Mouse (Mus musculus) intestine, embryonic 14.5 days (tissue): ENCODE data around the gene Ubr4. TPM values are rescaled to one million over a fixed set of nuclear protein-coding genes. Genes with fewer than 3 reads are reported as not detected.

Experiments
- ATAC-seq: fragments of 200-750 bp; cut with Nextera tagmentation; replicated peaks from 2 replicates; pipeline ENCODE4 v1.8.0; 2017; ENCODE audit warnings: low read depth, moderate number of reproducible peaks, moderate TSS enrichment, moderate library complexity; ENCODE audit not compliant: low FRiP score, low TSS enrichment
- DNase-seq: peaks from one replicate; pipeline ENCODE4 v3.0.0-alpha.2; 2018; ENCODE audit warnings: low spot score
- H3K27ac ChIP-seq: fragments of 300-500 bp; sonication (generic); 2 replicates; pipeline ENCODE4 v1.5.1; 2014; ENCODE audit warnings: low read depth, mild to moderate bottlenecking, control low read depth
- H3K27me3 ChIP-seq: fragments of 300-500 bp; sonication (generic); replicated peaks from 2 replicates; pipeline ENCODE4 v1.6.1; 2014; ENCODE audit warnings: low read length, control low read depth; ENCODE audit not compliant: control insufficient read depth, insufficient read depth
- H3K36me3 ChIP-seq: fragments of 300-500 bp; sonication (generic); 2 replicates; pipeline ENCODE4 v1.6.1; 2014; ENCODE audit warnings: low read length, control low read depth; ENCODE audit not compliant: control insufficient read depth, insufficient read depth
- H3K4me1 ChIP-seq: fragments of 300-500 bp; sonication (generic); replicated peaks from 2 replicates; pipeline ENCODE4 v1.6.1; 2014; ENCODE audit warnings: low read length, control low read depth, mixed read lengths; ENCODE audit not compliant: control insufficient read depth, insufficient read depth
- H3K4me2 ChIP-seq: fragments of 300-500 bp; sonication (generic); 2 replicates; pipeline ENCODE4 v1.6.1; 2014; ENCODE audit warnings: low read length
- H3K4me3 ChIP-seq: fragments of 300-500 bp; sonication (generic); 2 replicates; pipeline ENCODE4 v1.5.1; 2014; ENCODE audit warnings: low read depth, low read length, control low read depth, mixed read lengths
- H3K9ac ChIP-seq: fragments of 300-500 bp; sonication (generic); 2 replicates; pipeline ENCODE4 v1.6.1; 2014; ENCODE audit warnings: mild to moderate bottlenecking, low read length
- H3K9me3 ChIP-seq: fragments of 300-500 bp; sonication (generic); 2 replicates; pipeline ENCODE4 v1.6.1; 2016; ENCODE audit warnings: low read length, control low read depth; ENCODE audit not compliant: control insufficient read depth
- WGBS: fragments of 180-500 bp; shearing (Covaris S2); extraction: QIAGEN DNeasy Blood & Tissue Kit; methylation state at CpG from one replicate; pipeline ENCODE4 v1.1.7; 2014; 5-methylcytosine and 5-hydroxymethylcytosine counted together
- polyA plus RNA-seq: library from polyadenylated mRNA; unstranded; fragments of >200 nt; fragmentation: Nextera tagmentation; extraction: Ambion mirVana; gene quantifications from 2 replicates; pipeline ENCODE4 v1.2.1, GENCODE M21; 2014

Gene Ubr4
- polyA plus RNA-seq, 1 experiment from 2014 or later: 76.6 TPM

DNA sequence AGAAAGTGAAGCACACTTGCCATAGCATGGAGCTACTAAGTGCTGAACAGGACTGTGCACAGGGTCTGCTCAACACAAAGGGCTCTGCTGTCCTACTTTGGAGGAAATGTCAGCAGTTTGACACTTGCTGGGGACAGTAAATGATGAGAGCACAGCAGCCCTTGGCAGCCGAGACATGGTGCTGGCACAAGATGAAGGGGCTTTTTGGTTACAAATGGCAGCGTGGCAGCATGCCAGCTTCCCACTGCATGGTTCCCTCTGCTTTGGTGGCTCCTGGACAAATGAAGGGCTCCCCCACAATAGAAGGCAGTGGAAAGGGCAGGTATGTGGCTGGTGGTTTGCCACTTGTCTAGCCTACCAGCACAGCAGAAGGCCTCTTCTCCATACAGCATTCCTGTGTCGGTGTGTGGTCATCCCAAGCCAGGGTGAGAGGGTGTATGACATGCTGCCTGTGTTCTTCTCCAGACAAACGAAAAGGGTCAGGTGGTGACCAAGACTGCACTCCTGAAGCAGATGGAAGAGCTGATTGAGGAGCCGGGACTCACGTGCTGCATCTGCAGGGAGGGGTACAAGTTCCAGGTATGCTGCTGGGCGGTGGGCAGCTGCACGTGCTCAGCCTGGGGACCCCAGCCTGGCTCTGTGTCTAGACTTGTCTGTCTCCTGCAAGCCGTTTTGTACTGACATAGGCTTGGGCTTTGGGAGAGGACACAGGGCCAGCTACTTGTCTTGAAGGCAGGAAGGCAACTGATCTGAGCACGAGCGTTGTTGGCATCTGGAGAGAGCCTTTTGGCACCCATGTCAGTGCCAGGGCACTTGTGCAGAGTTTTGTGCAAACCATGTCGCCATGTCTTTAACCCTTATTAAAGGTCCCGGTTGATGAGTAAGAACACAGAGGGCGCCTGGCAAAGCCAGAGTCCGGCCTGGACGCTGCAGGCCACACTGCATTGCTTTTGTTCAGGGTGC is 124.5 kb downstream of the Ubr4 start:
- peaks cover 98% of the 10 kb centered on the region for H3K36me3 ChIP-seq
- H3K9ac ChIP-seq: no peak overlapping the region
- H3K4me2 ChIP-seq: no peak overlapping the region
- H3K27me3 ChIP-seq: no peaks in the 10 kb centered on the region
- H3K9me3 ChIP-seq: no peaks in the 10 kb centered on the region
- no peak overlapping the region for H3K4me3 ChIP-seq
- H3K27ac ChIP-seq: no peak overlapping the region
- no peak for ATAC-seq
- H3K4me1 ChIP-seq: no peaks in the 10 kb centered on the region
- WGBS: 90% methylated on average over 16 of the region's 16 CpGs
- DNase-seq: no peak

DNA sequence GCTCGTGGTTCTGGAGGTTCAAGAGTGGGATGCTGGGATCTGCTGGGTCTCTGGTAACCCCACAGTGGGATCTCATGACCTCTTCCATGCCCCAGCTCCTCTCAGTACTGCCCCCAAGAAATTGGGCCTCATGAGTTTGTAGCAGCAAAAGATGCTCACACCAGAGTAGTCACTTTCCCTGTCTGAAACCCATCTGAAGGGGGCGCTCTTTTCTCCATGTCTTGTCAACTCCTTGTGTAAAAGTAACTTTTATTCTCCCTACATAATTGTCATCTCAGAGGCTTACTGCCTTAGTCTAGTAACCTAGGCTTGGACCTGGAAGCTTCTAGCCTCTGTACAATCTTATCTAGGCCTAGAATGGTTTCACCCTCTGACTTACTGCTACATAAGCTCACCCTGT is 125.6 kb downstream of the Ubr4 start:
- H3K36me3 ChIP-seq: peaks cover 98% of the 10 kb centered on the region
- DNase-seq (no peak), ATAC-seq (no peak)
- no peaks in the 10 kb centered on the region for H3K4me1 ChIP-seq
- no peaks in the 10 kb centered on the region for H3K9me3 ChIP-seq
- no peak overlapping the region for H3K9ac ChIP-seq
- no peak overlapping the region for H3K4me2 ChIP-seq
- H3K27ac ChIP-seq: no peak overlapping the region
- H3K27me3 ChIP-seq: no peaks in the 10 kb centered on the region
- H3K4me3 ChIP-seq: no peak overlapping the region
- 76% methylated on average over 2 of the region's 2 CpGs for WGBS

DNA sequence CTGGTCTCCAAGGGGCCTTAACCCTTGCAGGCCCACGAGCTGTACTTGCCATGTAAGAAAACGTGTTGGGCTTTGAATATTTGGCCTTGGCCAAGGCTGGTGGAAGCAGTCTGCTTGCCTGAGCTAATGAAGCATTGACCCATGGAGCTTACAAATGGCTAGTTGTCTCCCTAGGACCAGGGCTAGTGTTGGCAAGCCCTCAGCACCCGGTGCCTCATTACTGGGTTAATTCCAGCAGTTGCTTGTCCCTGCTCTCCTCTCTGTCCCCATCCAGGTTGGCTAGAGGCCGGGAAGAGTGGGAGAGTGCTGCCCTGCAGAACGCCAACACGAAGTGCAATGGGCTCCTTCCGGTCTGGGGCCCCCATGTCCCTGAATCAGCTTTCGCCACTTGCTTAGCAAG is 126.8 kb downstream of the Ubr4 start:
- H3K4me1 ChIP-seq: no peaks in the 10 kb centered on the region
- H3K4me3 ChIP-seq: no peak overlapping the region
- 91% methylated on average over 8 of the region's 8 CpGs for WGBS
- no peaks in the 10 kb centered on the region for H3K9me3 ChIP-seq
- peaks cover 98% of the 10 kb centered on the region for H3K36me3 ChIP-seq
- H3K4me2 ChIP-seq: no peak overlapping the region
- H3K27ac ChIP-seq: no peak overlapping the region
- no peak for DNase-seq
- no peaks in the 10 kb centered on the region for H3K27me3 ChIP-seq
- ATAC-seq: no peak
- H3K9ac ChIP-seq: no peak overlapping the region

DNA sequence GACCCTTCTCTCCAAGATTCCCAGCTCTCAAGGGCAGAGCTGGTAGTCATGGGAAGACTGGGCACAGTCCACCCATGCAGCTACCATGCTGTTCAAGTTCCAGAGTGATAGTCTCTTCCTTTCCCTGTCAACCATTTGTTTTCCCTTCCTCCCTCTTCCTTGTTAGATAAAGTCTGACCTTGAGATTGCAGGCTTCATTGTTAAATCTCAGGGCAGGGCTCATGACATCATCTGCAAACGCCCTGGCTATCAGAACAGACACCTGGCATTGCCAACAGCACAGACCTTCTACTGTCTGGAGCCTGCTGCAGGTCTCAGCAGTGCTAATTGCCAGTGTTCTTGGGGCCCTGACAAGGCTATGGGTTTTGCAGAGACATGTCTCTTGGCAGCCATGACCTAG is 129.0 kb downstream of the Ubr4 start:
- 65% methylated on average over 1 of the region's 1 CpGs for WGBS
- no peak overlapping the region for H3K9ac ChIP-seq
- no peak for DNase-seq
- H3K27me3 ChIP-seq: no peaks in the 10 kb centered on the region
- no peak overlapping the region for H3K4me2 ChIP-seq
- H3K4me3 ChIP-seq: no peak overlapping the region
- no peaks in the 10 kb centered on the region for H3K9me3 ChIP-seq
- H3K4me1 ChIP-seq: no peaks in the 10 kb centered on the region
- H3K36me3 ChIP-seq: peaks cover 95% of the 10 kb centered on the region
- H3K27ac ChIP-seq: 0 out of 2 replicates have a peak overlapping the region, but pooled peaks have one; percentile 51
- ATAC-seq: peak; percentile 68

DNA sequence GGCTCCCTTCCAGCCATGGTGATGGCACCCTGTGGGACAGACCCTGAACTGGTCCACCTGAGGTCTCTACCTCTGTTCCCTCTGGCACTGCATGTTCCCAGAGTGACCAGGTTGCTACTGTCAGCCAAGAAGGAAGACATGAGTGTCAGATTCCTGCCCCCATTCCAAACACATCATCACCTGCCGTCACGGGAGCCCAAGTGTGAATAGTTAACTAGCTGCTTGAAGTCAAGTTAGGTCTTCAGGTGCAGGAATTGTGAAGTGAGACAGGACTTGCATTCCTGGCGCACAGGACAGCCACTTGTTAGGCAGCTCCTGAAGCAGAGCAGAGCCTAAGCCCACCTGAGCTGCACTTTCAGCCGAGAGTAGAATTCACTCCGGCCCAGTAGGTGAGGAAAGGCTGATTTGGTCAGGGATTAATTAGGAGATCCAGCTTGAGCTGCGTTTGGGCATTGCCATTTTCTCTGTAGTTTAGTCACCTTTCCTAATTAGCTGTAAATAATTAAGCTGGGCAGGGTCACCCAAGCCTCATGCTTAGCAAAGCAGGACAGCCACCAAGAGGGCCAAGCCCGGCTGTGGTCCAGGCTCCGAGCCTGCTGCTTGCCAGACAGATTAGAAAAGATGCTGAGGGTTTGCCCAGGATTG is 131.2 kb downstream of the Ubr4 start:
- no peak overlapping the region for H3K4me3 ChIP-seq
- 88% methylated on average over 8 of the region's 8 CpGs for WGBS
- DNase-seq (no peak), ATAC-seq (no peak)
- no peak overlapping the region for H3K4me2 ChIP-seq
- H3K36me3 ChIP-seq: peaks cover 96% of the 10 kb centered on the region
- no peaks in the 10 kb centered on the region for H3K9me3 ChIP-seq
- no peak overlapping the region for H3K9ac ChIP-seq
- H3K27me3 ChIP-seq: no peaks in the 10 kb centered on the region
- no peak overlapping the region for H3K27ac ChIP-seq
- H3K4me1 ChIP-seq: no peaks in the 10 kb centered on the region

DNA sequence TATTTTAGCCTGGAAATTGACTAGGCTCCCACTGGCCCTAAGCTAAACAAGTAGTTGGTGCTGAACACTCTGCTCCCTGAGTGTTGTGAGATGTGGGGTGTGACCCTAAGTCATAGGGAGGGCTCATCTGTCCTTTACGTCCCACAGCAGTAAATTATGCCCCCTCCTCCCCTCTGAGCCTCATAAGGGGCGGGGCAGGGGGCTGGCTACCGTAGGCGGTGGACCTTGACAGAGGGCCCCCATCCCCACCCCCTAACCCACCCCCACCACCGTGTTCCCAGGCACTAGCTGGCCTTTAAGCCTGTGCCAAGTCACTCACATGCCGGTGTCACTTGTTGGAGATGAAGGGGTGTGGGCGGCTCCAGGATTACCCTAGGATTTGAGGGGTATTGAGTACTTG is 132.1 kb downstream of the Ubr4 start:
- H3K36me3 ChIP-seq: peaks cover 96% of the 10 kb centered on the region
- H3K9ac ChIP-seq: no peak overlapping the region
- no peak overlapping the region for H3K4me3 ChIP-seq
- 73% methylated on average over 7 of the region's 7 CpGs for WGBS
- H3K27me3 ChIP-seq: no peaks in the 10 kb centered on the region
- no peak for ATAC-seq
- no peaks in the 10 kb centered on the region for H3K4me1 ChIP-seq
- H3K9me3 ChIP-seq: no peaks in the 10 kb centered on the region
- DNase-seq: no peak
- no peak overlapping the region for H3K4me2 ChIP-seq
- H3K27ac ChIP-seq: no peak overlapping the region

DNA sequence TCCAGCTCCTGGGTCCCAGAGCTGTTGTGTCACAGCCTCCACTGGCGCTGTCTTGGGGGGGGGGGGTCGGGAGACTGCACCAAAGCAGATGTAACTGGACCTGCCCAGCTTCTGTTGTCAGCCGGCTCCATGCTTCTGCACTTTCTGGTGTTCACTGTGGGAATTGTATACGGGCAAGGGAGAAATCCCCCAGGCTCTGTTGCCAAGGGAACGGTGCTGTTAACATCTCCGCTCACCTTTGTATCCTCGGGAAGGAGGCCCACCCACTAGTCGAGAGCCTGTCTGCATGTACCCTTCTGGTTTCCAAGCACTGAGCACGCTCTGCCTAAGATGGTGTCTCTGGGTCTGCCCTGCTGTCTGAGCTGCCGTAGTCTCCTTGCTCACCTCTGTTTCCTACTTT is 134.7 kb downstream of the Ubr4 start:
- H3K9me3 ChIP-seq: no peaks in the 10 kb centered on the region
- no peaks in the 10 kb centered on the region for H3K4me1 ChIP-seq
- no peak overlapping the region for H3K4me2 ChIP-seq
- DNase-seq (no peak), ATAC-seq (no peak)
- no peaks in the 10 kb centered on the region for H3K27me3 ChIP-seq
- H3K27ac ChIP-seq: no peak overlapping the region
- peaks cover 96% of the 10 kb centered on the region for H3K36me3 ChIP-seq
- no peak overlapping the region for H3K9ac ChIP-seq
- 60% methylated on average over 10 of the region's 10 CpGs for WGBS
- no peak overlapping the region for H3K4me3 ChIP-seq

DNA sequence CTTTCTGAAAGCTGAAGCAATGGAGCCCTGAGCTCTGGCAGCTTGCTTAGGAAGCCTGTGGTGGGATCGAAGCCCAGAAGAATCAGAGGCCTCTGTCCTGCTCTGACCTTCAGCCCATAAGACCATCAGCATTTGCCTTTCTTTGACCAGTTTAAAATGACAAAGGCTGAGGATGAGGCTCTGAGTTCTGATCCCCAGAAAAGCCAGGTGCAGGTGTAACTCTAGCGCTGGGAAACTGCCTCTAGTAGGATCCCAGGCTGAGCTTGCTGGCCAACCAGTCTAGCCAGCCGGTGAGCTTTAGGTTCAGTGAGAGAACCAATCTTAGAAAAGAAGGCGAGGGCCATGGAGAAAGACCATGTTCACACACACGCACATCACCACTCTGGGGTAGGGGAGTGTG is 135.9 kb downstream of the Ubr4 start:
- ATAC-seq (no peak), DNase-seq (no peak)
- 93% methylated on average over 5 of the region's 5 CpGs for WGBS
- peaks cover 84% of the 10 kb centered on the region for H3K36me3 ChIP-seq
- H3K4me2 ChIP-seq: no peak overlapping the region
- no peak overlapping the region for H3K9ac ChIP-seq
- H3K27ac ChIP-seq: no peak overlapping the region
- no peaks in the 10 kb centered on the region for H3K9me3 ChIP-seq
- H3K27me3 ChIP-seq: no peaks in the 10 kb centered on the region
- H3K4me1 ChIP-seq: no peaks in the 10 kb centered on the region
- H3K4me3 ChIP-seq: no peak overlapping the region
